Mouse (Mus musculus) lung, adult 2 months (tissue): ENCODE measurements around the gene Pak3.

Experiments used
- CTCF ChIP-seq: fragments of 200-500 bp; IDR thresholded peaks from 2 replicates; pipeline ENCODE4 v1.5.1; 2011; ENCODE audit warnings: mild to moderate bottlenecking, low read length, control low read depth; ENCODE audit not compliant: insufficient read depth
- POLR2A ChIP-seq: fragments of 200-500 bp; IDR thresholded peaks from 2 replicates; pipeline ENCODE4 v1.6.1; 2011; ENCODE audit warnings: low read depth, mild to moderate bottlenecking, control low read depth, low read length, borderline replicate concordance; ENCODE audit errors: extremely low read depth

DNA sequence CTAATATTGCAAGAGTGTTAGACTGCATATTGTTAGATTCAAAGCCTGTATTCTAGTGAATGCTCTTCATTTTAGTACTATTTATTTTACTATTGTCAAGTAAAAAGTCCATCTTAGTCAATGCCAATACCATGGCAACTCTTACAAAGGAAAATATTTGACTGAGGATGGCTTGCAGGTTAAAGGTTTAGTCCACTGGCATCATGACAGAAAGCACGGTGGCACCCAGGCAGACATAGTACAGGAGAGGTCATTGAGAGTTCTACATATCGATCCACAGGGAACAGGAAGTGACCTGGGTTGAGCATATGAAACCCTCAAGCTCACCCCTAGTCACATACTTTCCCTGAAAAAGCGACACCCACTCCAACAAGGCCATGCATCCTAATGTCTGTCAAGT is 13.9 kb downstream of the Pak3 start:
- TF ChIP-seq CTCF (no peak), POLR2A (no peak)
